In the genomic region with DNA sequence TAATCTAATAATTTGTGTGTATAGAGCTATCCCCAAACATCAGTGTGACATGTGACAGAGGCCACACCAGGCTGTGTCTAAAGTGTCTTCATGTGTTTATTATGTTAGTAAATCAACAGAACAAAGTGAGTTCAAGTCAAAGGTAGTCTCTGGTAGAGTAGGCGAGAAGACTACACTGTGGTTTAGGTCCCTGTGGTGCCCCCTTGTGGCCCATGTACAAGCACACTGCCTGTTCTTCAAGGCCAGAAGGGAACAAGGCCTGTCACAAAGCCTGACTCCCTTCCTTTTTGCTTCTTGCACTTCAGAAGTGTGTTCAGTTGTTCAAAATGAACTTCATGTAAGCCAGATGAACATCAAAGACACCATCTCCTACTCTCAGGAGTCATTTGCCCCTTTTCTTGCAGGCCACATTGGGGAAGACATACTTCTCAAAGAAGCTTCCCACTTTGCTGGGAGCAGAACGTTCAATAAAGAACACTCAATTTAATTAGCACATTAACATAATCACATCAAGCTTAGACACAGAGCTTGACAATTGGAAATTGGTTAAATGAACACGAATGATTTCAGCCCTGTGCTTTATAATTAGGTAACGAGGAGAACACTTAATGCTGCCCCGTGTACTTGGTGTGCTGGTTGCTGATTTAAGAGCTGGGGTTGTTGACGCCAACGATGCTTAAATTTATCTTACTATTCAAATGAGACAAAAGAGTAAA, we compare ENCODE assay signal across 8 mouse cellular contexts. TPM values are rescaled to one million over a fixed set of nuclear protein-coding genes. Genes with fewer than 3 reads are reported as not detected.
DNase-seq lines count a peak whose midpoint lies in the region; ATAC-seq and TF ChIP-seq lines count a peak whose summit lies in the region.

No protein-coding gene starts in this region.

- TF ChIP-seq CTCF in E14TG2a.4 (conservative IDR thresholded peaks at IDR 0.05; ENCODE audit: low read length), result peak; percentile 48

- H3K4me2 ChIP-seq in neural tube, embryonic 11.5 days (ENCODE audit: low read depth), result no peak overlapping the region

- H3K9me3 ChIP-seq in E14TG2a.4 (ENCODE audit: low read length), result no peaks in the 10 kb centered on the region
- H3K9me3 ChIP-seq in neural tube, embryonic 11.5 days (ENCODE audit: control insufficient read depth, low read length), result no peaks in the 10 kb centered on the region

- peak; percentile 39 to 55 for DNase-seq in left cerebral cortex, adult 18-20 months (ENCODE audit: low spot score in 2 of 2)
- no peak for DNase-seq in left cerebral cortex, adult 8-10 months (ENCODE audit: low spot score in 2 of 2)
- DNase-seq in adrenal gland, postnatal 10 days, result peak; percentile 43
- DNase-seq in neural tube, embryonic 11.5 days (ENCODE audit: low spot score), result peak; percentile 36
- no peak for DNase-seq in yolk sac, embryonic 10.5 days (ENCODE audit: low spot score)

- WGBS in neural tube, embryonic 11.5 days, result 80% methylated on average over 7 of the region's 7 CpGs

- peak; percentile 64 for ATAC-seq in inflammation-experienced regulatory T-cells, adult 6 months
- ATAC-seq in neural tube, embryonic 11.5 days (ENCODE audit: insufficient read depth, low FRiP score, low TSS enrichment), result no peak
- ATAC-seq in megakaryocyte-erythroid progenitor cell, adult 5-6 weeks (replicated peaks; ENCODE audit: low FRiP score, low TSS enrichment, poor library complexity, severe bottlenecking), result no peak

- H3K4me1 ChIP-seq in E14TG2a.4 (replicated peaks; ENCODE audit: low read depth, low read length), result no peaks in the 10 kb centered on the region
- H3K4me1 ChIP-seq in neural tube, embryonic 11.5 days (ENCODE audit: control insufficient read depth, insufficient read depth, low read length), result no peaks in the 10 kb centered on the region

- H3K36me3 ChIP-seq in E14TG2a.4 (ENCODE audit: insufficient read depth, low read length), result no peaks in the 10 kb centered on the region
- H3K36me3 ChIP-seq in neural tube, embryonic 11.5 days (ENCODE audit: control insufficient read depth, insufficient read depth, low read length), result no peaks in the 10 kb centered on the region

- H3K9ac ChIP-seq in neural tube, embryonic 11.5 days (ENCODE audit: low read length), result no peak overlapping the region

- no peak overlapping the region for H3K4me3 ChIP-seq in E14TG2a.4 (replicated peaks; ENCODE audit: low read length)
- no peak overlapping the region for H3K4me3 ChIP-seq in neural tube, embryonic 11.5 days (ENCODE audit: low read depth, low read length)

- H3K27me3 ChIP-seq in E14TG2a.4 (ENCODE audit: insufficient read depth, low read length), result no peaks in the 10 kb centered on the region
- no peaks in the 10 kb centered on the region for H3K27me3 ChIP-seq in neural tube, embryonic 11.5 days (ENCODE audit: control insufficient read depth, insufficient read depth, low read length)

- H3K27ac ChIP-seq in neural tube, embryonic 11.5 days (ENCODE audit: low read depth, low read length), result no peak overlapping the region

RNA-seq across cellular contexts. Expression of a gene that starts 14.9 kb away (rescaled TPM):
- total RNA-seq in left cerebral cortex, adult 18-20 months (2021), result 100 to 1,000 TPM; 250 to 252 TPM
- total RNA-seq in left cerebral cortex, adult 8-10 months (2022), result 100 to 1,000 TPM; 205 to 240 (median 236) TPM
- 10 to 100 TPM; 26.6 to 27.5 TPM for total RNA-seq in adrenal gland, postnatal 10 days (2021)
- 1 to 10 TPM; 4.6 to 7.2 (median 5.6) TPM for polyA plus RNA-seq in inflammation-experienced regulatory T-cells, adult 6 months (2017; shearing (Covaris generic))
- polyA plus RNA-seq in neural tube, embryonic 11.5 days (2014; fragmentation: Nextera tagmentation; extraction: Ambion mirVana), result 30.7 and 30.9 TPM in 2 replicates
- 0.47 TPM in 1 of 2 replicates, not detected in the other for total RNA-seq in megakaryocyte-erythroid progenitor cell, adult 5-6 weeks (2014; fragmentation: Nextera tagmentation)
- not detected in 2 replicates for total RNA-seq in megakaryocyte-erythroid progenitor cell, adult 5-6 weeks (2017)

Comparison
In these comparisons a context has a peak if more than half of its experiments do, and no peak if none do; other contexts are left out.
1. DNase-seq: peak in left cerebral cortex, adult 18-20 months (2 of 2), adrenal gland, postnatal 10 days (single experiment) and neural tube, embryonic 11.5 days (single experiment); none in left cerebral cortex, adult 8-10 months (0 of 2) and yolk sac, embryonic 10.5 days (single experiment).
2. RNA of a gene that starts 14.9 kb away (total RNA-seq): 250 to 252 TPM in left cerebral cortex, adult 18-20 months, 205 to 240 TPM in left cerebral cortex, adult 8-10 months and 26.6 to 27.5 TPM in adrenal gland, postnatal 10 days; 0.47 TPM in megakaryocyte-erythroid progenitor cell, adult 5-6 weeks; every median in the first group is over 10 times any median in the second.